Mouse (Mus musculus) hindbrain, embryonic 16.5 days (tissue): Measurements from ENCODE around the gene Fstl5. TPM values are rescaled to one million over a fixed set of nuclear protein-coding genes. Genes with fewer than 3 reads are reported as not detected.

Source experiments
- ATAC-seq: fragments of 200-750 bp; cut with Nextera tagmentation; 2 replicates; pipeline ENCODE4 v1.8.0; 2017; ENCODE audit warnings: moderate TSS enrichment, moderate library complexity
- H3K27ac ChIP-seq: fragments of 300-500 bp; sonication (generic); 2 replicates; pipeline ENCODE4 v1.5.1; 2014; ENCODE audit warnings: low read depth, mild to moderate bottlenecking, control low read depth, low read length, moderate library complexity
- H3K27me3 ChIP-seq: fragments of 300-500 bp; sonication (generic); replicated peaks from 2 replicates; pipeline ENCODE4 v1.6.1; 2014; ENCODE audit warnings: low read length; ENCODE audit not compliant: control insufficient read depth, insufficient read depth
- H3K36me3 ChIP-seq: fragments of 300-500 bp; sonication (generic); 2 replicates; pipeline ENCODE4 v1.6.1; 2014; ENCODE audit warnings: mild to moderate bottlenecking, low read length, moderate library complexity, mixed read lengths; ENCODE audit not compliant: control insufficient read depth, insufficient read depth
- H3K4me1 ChIP-seq: fragments of 300-500 bp; sonication (generic); 2 replicates; pipeline ENCODE4 v1.6.1; 2014; ENCODE audit warnings: low read depth, low read length; ENCODE audit not compliant: control insufficient read depth, insufficient read depth
- H3K4me2 ChIP-seq: fragments of 300-500 bp; sonication (generic); 2 replicates; pipeline ENCODE4 v1.6.1; 2014; ENCODE audit warnings: mild to moderate bottlenecking, low read length, control low read depth, moderate library complexity
- H3K4me3 ChIP-seq: fragments of 300-500 bp; sonication (generic); 2 replicates; pipeline ENCODE4 v1.5.1; 2014; ENCODE audit warnings: mild to moderate bottlenecking, low read length, control low read depth, moderate library complexity
- H3K9ac ChIP-seq: fragments of 300-500 bp; sonication (generic); 2 replicates; pipeline ENCODE4 v1.6.1; 2014; ENCODE audit warnings: low read depth, mild to moderate bottlenecking, control low read depth, low read length, moderate library complexity
- H3K9me3 ChIP-seq: fragments of 300-500 bp; sonication (generic); 2 replicates; pipeline ENCODE4 v1.6.1; 2014; ENCODE audit warnings: mild to moderate bottlenecking, low read length, moderate library complexity; ENCODE audit not compliant: control insufficient read depth
- WGBS: fragments of 180-500 bp; shearing (Covaris S2); extraction: QIAGEN DNeasy Blood & Tissue Kit; methylation state at CpG from one replicate; pipeline ENCODE4 v1.1.7; 2014; 5-methylcytosine and 5-hydroxymethylcytosine counted together
- polyA plus RNA-seq: library from polyadenylated mRNA; unstranded; fragments of >200 nt; fragmentation: Nextera tagmentation; extraction: Ambion mirVana; gene quantifications from 2 replicates; pipeline ENCODE4 v1.2.1, GENCODE M21; 2015

Gene Fstl5
- polyA plus RNA-seq, 1 experiment from 2014 or later, result 65.7 TPM

- Histone ChIP-seq H3K4me3 (no peak overlapping the region), H3K4me2 (no peak overlapping the region), H3K9me3 (no peaks in the 10 kb centered on the region), H3K9ac (no peak overlapping the region), H3K4me1 (no peaks in the 10 kb centered on the region), H3K27ac (no peak overlapping the region), H3K27me3 (no peaks in the 10 kb centered on the region), H3K36me3 (no peaks in the 10 kb centered on the region)
- no peak for ATAC-seq
- 90% methylated on average over 1 of the region's 1 CpGs for WGBS
These were observed 177.3 kb downstream of the Fstl5 start for GRCm38 (mm10) chr3:76251385-76251784.

GRCm38 (mm10) chr3:76292993-76293392 is 218.9 kb downstream of the Fstl5 start:
- no peak overlapping the region for H3K9ac ChIP-seq
- no peaks in the 10 kb centered on the region for H3K4me1 ChIP-seq
- no peaks in the 10 kb centered on the region for H3K9me3 ChIP-seq
- ATAC-seq, result no peak
- H3K36me3 ChIP-seq, result no peaks in the 10 kb centered on the region
- H3K4me2 ChIP-seq, result no peak overlapping the region
- no peaks in the 10 kb centered on the region for H3K27me3 ChIP-seq
- H3K4me3 ChIP-seq, result no peak overlapping the region
- H3K27ac ChIP-seq, result no peak overlapping the region
- WGBS, result 89% methylated on average over 1 of the region's 1 CpGs

- Histone ChIP-seq H3K36me3 (no peaks in the 10 kb centered on the region), H3K9ac (no peak overlapping the region), H3K4me3 (no peak overlapping the region), H3K4me2 (no peak overlapping the region), H3K27ac (no peak overlapping the region), H3K9me3 (no peaks in the 10 kb centered on the region), H3K4me1 (no peaks in the 10 kb centered on the region), H3K27me3 (no peaks in the 10 kb centered on the region)
- ATAC-seq, result no peak
- 3% methylated on average over 1 of the region's 1 CpGs for WGBS
These were observed 220.3 kb downstream of the Fstl5 start for GRCm38 (mm10) chr3:76294394-76294793.

GRCm38 (mm10) chr3:76301026-76301773 is 227.1 kb downstream of the Fstl5 start:
- H3K4me3 ChIP-seq, result no peak overlapping the region
- no peak overlapping the region for H3K9ac ChIP-seq
- 78% methylated on average over 2 of the region's 2 CpGs for WGBS
- no peaks in the 10 kb centered on the region for H3K36me3 ChIP-seq
- no peaks in the 10 kb centered on the region for H3K4me1 ChIP-seq
- H3K27me3 ChIP-seq, result no peaks in the 10 kb centered on the region
- H3K4me2 ChIP-seq, result no peak overlapping the region
- no peaks in the 10 kb centered on the region for H3K9me3 ChIP-seq
- no peak for ATAC-seq
- H3K27ac ChIP-seq, result no peak overlapping the region

- no peaks in the 10 kb centered on the region for H3K27me3 ChIP-seq
- H3K4me3 ChIP-seq, result no peak overlapping the region
- WGBS, result 96% methylated on average over 3 of the region's 3 CpGs
- no peaks in the 10 kb centered on the region for H3K36me3 ChIP-seq
- no peak overlapping the region for H3K27ac ChIP-seq
- no peaks in the 10 kb centered on the region for H3K4me1 ChIP-seq
- no peak overlapping the region for H3K4me2 ChIP-seq
- no peaks in the 10 kb centered on the region for H3K9me3 ChIP-seq
- ATAC-seq, result no peak
- H3K9ac ChIP-seq, result no peak overlapping the region
These were observed 242.9 kb downstream of the Fstl5 start for GRCm38 (mm10) chr3:76316991-76317390.

- no peaks in the 10 kb centered on the region for H3K27me3 ChIP-seq
- WGBS, result 96% methylated on average over 4 of the region's 4 CpGs
- H3K9me3 ChIP-seq, result no peaks in the 10 kb centered on the region
- H3K4me1 ChIP-seq, result no peaks in the 10 kb centered on the region
- no peak overlapping the region for H3K9ac ChIP-seq
- no peak overlapping the region for H3K27ac ChIP-seq
- ATAC-seq, result no peak
- no peaks in the 10 kb centered on the region for H3K36me3 ChIP-seq
- H3K4me2 ChIP-seq, result no peak overlapping the region
- no peak overlapping the region for H3K4me3 ChIP-seq
These were observed 245.5 kb downstream of the Fstl5 start for GRCm38 (mm10) chr3:76319531-76319930.

DNA sequence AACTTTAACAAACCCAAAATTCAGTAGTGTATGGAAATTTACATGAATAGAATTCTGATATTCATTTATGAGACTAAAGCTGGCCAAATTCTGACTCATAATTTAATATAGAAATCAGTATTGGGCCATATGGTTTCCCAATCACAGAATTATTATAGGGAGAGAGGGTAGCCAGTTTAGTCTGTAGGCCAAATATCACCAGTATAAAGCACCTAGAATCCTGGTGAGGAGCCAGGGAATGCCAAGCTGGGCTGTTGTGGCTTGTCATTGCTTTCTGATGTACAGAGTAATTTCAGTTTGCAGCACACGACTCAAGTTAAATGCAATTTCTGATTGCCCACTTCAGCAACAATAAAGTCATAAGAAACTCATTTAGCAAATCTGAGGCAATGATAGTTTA is 248.4 kb downstream of the Fstl5 start:
- H3K4me1 ChIP-seq, result no peaks in the 10 kb centered on the region
- no peaks in the 10 kb centered on the region for H3K36me3 ChIP-seq
- H3K4me3 ChIP-seq, result no peak overlapping the region
- no peak for ATAC-seq
- no peak overlapping the region for H3K27ac ChIP-seq
- H3K4me2 ChIP-seq, result no peak overlapping the region
- no peaks in the 10 kb centered on the region for H3K27me3 ChIP-seq
- 89% methylated on average over 1 of the region's 1 CpGs for WGBS
- no peak overlapping the region for H3K9ac ChIP-seq
- H3K9me3 ChIP-seq, result no peaks in the 10 kb centered on the region

DNA sequence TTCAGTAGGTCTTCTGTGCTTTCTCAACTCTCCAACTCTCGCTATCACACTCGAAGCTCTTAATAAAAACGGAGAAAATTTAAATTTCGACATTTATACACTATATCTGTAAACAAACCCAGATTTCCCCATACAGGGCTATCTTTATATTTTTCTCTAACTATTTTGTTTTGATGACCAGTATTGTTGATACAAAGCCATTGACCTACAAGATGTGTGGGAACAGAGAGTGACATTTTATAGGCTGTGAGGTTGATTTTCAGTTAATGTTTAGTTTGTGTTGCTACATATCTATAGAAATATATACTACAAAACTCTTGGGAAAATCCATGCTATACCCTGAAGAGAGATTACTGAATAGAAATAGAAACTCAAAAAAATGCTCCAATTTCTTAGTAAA is 262.9 kb downstream of the Fstl5 start:
- 96% methylated on average over 4 of the region's 4 CpGs for WGBS
- H3K9ac ChIP-seq, result no peak overlapping the region
- no peaks in the 10 kb centered on the region for H3K9me3 ChIP-seq
- H3K4me1 ChIP-seq, result no peaks in the 10 kb centered on the region
- no peak overlapping the region for H3K4me3 ChIP-seq
- no peak overlapping the region for H3K4me2 ChIP-seq
- no peak overlapping the region for H3K27ac ChIP-seq
- no peaks in the 10 kb centered on the region for H3K27me3 ChIP-seq
- no peak for ATAC-seq
- H3K36me3 ChIP-seq, result no peaks in the 10 kb centered on the region

GRCm38 (mm10) chr3:76367000-76367399 is 292.9 kb downstream of the Fstl5 start:
- no peaks in the 10 kb centered on the region for H3K4me1 ChIP-seq
- no peak overlapping the region for H3K27ac ChIP-seq
- H3K4me3 ChIP-seq, result no peak overlapping the region
- H3K9ac ChIP-seq, result no peak overlapping the region
- H3K4me2 ChIP-seq, result no peak overlapping the region
- no peaks in the 10 kb centered on the region for H3K36me3 ChIP-seq
- no peaks in the 10 kb centered on the region for H3K9me3 ChIP-seq
- ATAC-seq, result no peak
- H3K27me3 ChIP-seq, result no peaks in the 10 kb centered on the region

GRCm38 (mm10) chr3:76369910-76370309 is 295.8 kb downstream of the Fstl5 start:
- no peaks in the 10 kb centered on the region for H3K9me3 ChIP-seq
- no peaks in the 10 kb centered on the region for H3K27me3 ChIP-seq
- no peak overlapping the region for H3K4me3 ChIP-seq
- no peak overlapping the region for H3K4me2 ChIP-seq
- H3K27ac ChIP-seq, result no peak overlapping the region
- no peak overlapping the region for H3K9ac ChIP-seq
- no peak for ATAC-seq
- H3K36me3 ChIP-seq, result no peaks in the 10 kb centered on the region
- WGBS, result 82% methylated on average over 4 of the region's 4 CpGs
- H3K4me1 ChIP-seq, result no peaks in the 10 kb centered on the region
